14 mouse cellular contexts compared by ENCODE assay signal in genomic region chr4:142267832-142268231, GRCm38 (mm10). TPM values are rescaled to one million over a fixed set of nuclear protein-coding genes. Genes with fewer than 3 reads are reported as not detected.
DNase-seq lines count a peak whose midpoint lies in the region; ATAC-seq and TF ChIP-seq lines count a peak whose summit lies in the region.
"Had no signal": no experiment of that assay in that cellular context is flagged by ENCODE, and none has a peak within 500 bp of the region (broad histone marks: within the 10 kb centered on the region; RNA-seq: fewer than 3 reads in every experiment).

No protein-coding gene starts in this region.

- peaks cover 5% of the 10 kb centered on the region; the same call in 1 of the 2 replicates for H3K9me3 ChIP-seq in kidney, embryonic 14.5 days (ENCODE audit: control insufficient read depth, low read length)
- no peaks in the 10 kb centered on the region for H3K9me3 ChIP-seq in forebrain, postnatal 0 days (ENCODE audit: low read length)
- H3K9me3 ChIP-seq in midbrain, embryonic 13.5 days = no peaks in the 10 kb centered on the region

- in situ Hi-C loops in Patski (cut with MboI; ENCODE audit: low pct_unique_long_range_greater_than_20kb) = no loop called here

- no peaks in the 10 kb centered on the region for H3K27me3 ChIP-seq in kidney, embryonic 14.5 days (ENCODE audit: control insufficient read depth, insufficient read depth, low read length)
- no peaks in the 10 kb centered on the region for H3K27me3 ChIP-seq in Patski
- no peaks in the 10 kb centered on the region for H3K27me3 ChIP-seq in forebrain, postnatal 0 days (ENCODE audit: insufficient read depth, low read length)
- no peaks in the 10 kb centered on the region for H3K27me3 ChIP-seq in midbrain, embryonic 13.5 days
- H3K27me3 ChIP-seq: heart, embryonic 12.5 days had no signal

- H3K4me1 ChIP-seq in kidney, embryonic 14.5 days (ENCODE audit: control insufficient read depth, insufficient read depth, low read length) = peaks cover 6% of the 10 kb centered on the region; the same call in 1 of the 2 replicates
- H3K4me1 ChIP-seq in forebrain, postnatal 0 days (ENCODE audit: insufficient read depth) = peaks cover 11% of the 10 kb centered on the region
- peaks cover 19% of the 10 kb centered on the region for H3K4me1 ChIP-seq in midbrain, embryonic 13.5 days (replicated peaks)
- H3K4me1 ChIP-seq: heart, embryonic 12.5 days had no signal

- no peak overlapping the region for H3K9ac ChIP-seq in kidney, embryonic 14.5 days (ENCODE audit: low read depth, low read length)
- H3K9ac ChIP-seq in forebrain, postnatal 0 days = no peak overlapping the region
- H3K9ac ChIP-seq in midbrain, embryonic 13.5 days (replicated peaks) = no peak overlapping the region
- H3K9ac ChIP-seq: heart, embryonic 12.5 days; lung, embryonic 14.5 days had no signal

- no peak overlapping the region for H3K27ac ChIP-seq in kidney, embryonic 14.5 days (ENCODE audit: low read depth, low read length)
- no peak overlapping the region for H3K27ac ChIP-seq in forebrain, postnatal 0 days (ENCODE audit: low read depth, low read length)
- H3K27ac ChIP-seq in midbrain, embryonic 13.5 days = peak overlapping the region; percentile 35; the same call in 1 of the 2 replicates

- TF ChIP-seq CTCF in Patski (IDR thresholded peaks at IDR 0.05) = no peak
- TF ChIP-seq CTCF in forebrain, postnatal 0 days (IDR thresholded peaks at IDR 0.05; ENCODE audit: low read depth) = no peak

- no peak overlapping the region for H3K4me3 ChIP-seq in kidney, embryonic 14.5 days (ENCODE audit: low read length)
- H3K4me3 ChIP-seq in forebrain, postnatal 0 days (ENCODE audit: low read depth, low read length) = no peak overlapping the region
- H3K4me3 ChIP-seq in midbrain, embryonic 13.5 days (replicated peaks) = no peak overlapping the region
- H3K4me3 ChIP-seq: heart, embryonic 12.5 days had no signal

- H3K4me2 ChIP-seq in kidney, embryonic 14.5 days (replicated peaks; ENCODE audit: low read depth, low read length) = no peak overlapping the region
- H3K4me2 ChIP-seq in forebrain, postnatal 0 days (ENCODE audit: low read depth) = no peak overlapping the region
- no peak overlapping the region for H3K4me2 ChIP-seq in midbrain, embryonic 13.5 days (replicated peaks)
- H3K4me2 ChIP-seq: heart, embryonic 12.5 days; lung, embryonic 14.5 days had no signal

- no peaks in the 10 kb centered on the region for H3K36me3 ChIP-seq in kidney, embryonic 14.5 days (ENCODE audit: control insufficient read depth, insufficient read depth, low read length)
- H3K36me3 ChIP-seq in forebrain, postnatal 0 days (ENCODE audit: insufficient read depth) = no peaks in the 10 kb centered on the region
- no peaks in the 10 kb centered on the region for H3K36me3 ChIP-seq in midbrain, embryonic 13.5 days
- H3K36me3 ChIP-seq: heart, embryonic 12.5 days had no signal

- no peak for DNase-seq in kidney, adult 8-10 months
- DNase-seq in Patski (ENCODE audit: low read depth, low spot score) = no peak
- no peak for DNase-seq in forebrain, postnatal 0 days
- DNase-seq in urinary bladder, postnatal 25 days (ENCODE audit: low spot score) = no peak
- no peak for DNase-seq in layer of hippocampus, adult 8-10 months (ENCODE audit: low spot score in 2 of 2)
- no peak for DNase-seq in left cerebral cortex, adult 9 months (ENCODE audit: low spot score in 2 of 2)
- DNase-seq: gastrocnemius, postnatal 36 days; heart, postnatal 36 days; lung, embryonic 14.5 days; right cerebral cortex, postnatal 14 days had no signal

- CTCF ChIA-PET in Patski (lab: Charles Lee) = interaction anchor here (1.1 kb wide), 1 partner anchor 19 kb away, joined by 4 read pairs; no protein-coding TSS in a partner anchor

- ATAC-seq in kidney, embryonic 14.5 days (ENCODE audit: low FRiP score, low TSS enrichment) = peak; percentile 95
- peak; percentile 60 for ATAC-seq in Patski
- peak; percentile 5; the same call in 1 of the 2 replicates for ATAC-seq in forebrain, postnatal 0 days
- peak; percentile 63; the same call in 1 of the 2 replicates for ATAC-seq in midbrain, embryonic 13.5 days
- ATAC-seq: intestine, postnatal 0 days had no signal

- 25% methylated on average over 4 of the region's 4 CpGs for WGBS in kidney, embryonic 14.5 days
- whole genome bisulfite sequencing in forebrain, postnatal 0 days = 18% methylated on average over 4 of the region's 4 CpGs
- WGBS in midbrain, embryonic 13.5 days = 29% methylated on average over 4 of the region's 4 CpGs

- POLR2A ChIA-PET in Patski (lab: Charles Lee) = no interaction called here

RNA-seq across cellular contexts. Expression of gene Kazn, which starts 28.6 kb away (rescaled TPM):
- 11.3 and 12.9 TPM in 2 replicates for polyA plus RNA-seq in kidney, embryonic 14.5 days (2014; fragmentation: Nextera tagmentation; extraction: Ambion mirVana)
- 6.1 TPM for polyA plus RNA-seq in Patski (2021)
- 48.4 and 56.4 TPM in 2 replicates for total RNA-seq in forebrain, postnatal 0 days (2014; rRNA removed)
- polyA plus RNA-seq in forebrain, postnatal 0 days (2015; fragmentation: Nextera tagmentation; extraction: Ambion mirVana) = 15.1 and 18.7 TPM in 2 replicates
- polyA plus RNA-seq in midbrain, embryonic 13.5 days (2015; fragmentation: Nextera tagmentation; extraction: Ambion mirVana) = 18.7 and 23.5 TPM in 2 replicates
- 10 to 100 TPM; 44.3 to 48.2 (median 44.9) TPM for total RNA-seq in layer of hippocampus, adult 8-10 months (2022)

Comparison
In these comparisons a context has a peak if more than half of its experiments do, and no peak if none do; other contexts are left out.
1. ATAC-seq: peak in every context shown above with its lines; median percentile 95 in kidney, embryonic 14.5 days; 63 in midbrain, embryonic 13.5 days; 60 in Patski; 5 in forebrain, postnatal 0 days.